Mouse (Mus musculus): ENCODE measurements around the gene Gadd45b. TPM values are rescaled to one million over a fixed set of nuclear protein-coding genes. Genes with fewer than 3 reads are reported as not detected.
A peak's percentile ranks its signal among the peaks of the same experiment; 100 is the strongest.

Gene Gadd45b
- total RNA-seq, 2 experiments from 2014 or later: 12.9 to 20.3 TPM

- no peak for ATAC-seq (ENCODE audit: poor library complexity, severe bottlenecking)
Measured at GRCm38 (mm10) chr10:80954415-80954814, 24.5 kb downstream of the Gadd45b start.

GRCm38 (mm10) chr10:80954843-80955242 is 25.0 kb downstream of the Gadd45b start:
- no peak for ATAC-seq (ENCODE audit: poor library complexity, severe bottlenecking)

- ATAC-seq (ENCODE audit: poor library complexity, severe bottlenecking): peak; percentile 94
Measured at GRCm38 (mm10) chr10:80955536-80955935, 25.7 kb downstream of the Gadd45b start.

- ATAC-seq (ENCODE audit: poor library complexity, severe bottlenecking): no peak
Measured at GRCm38 (mm10) chr10:80956385-80956784, 26.5 kb downstream of the Gadd45b start.

- ATAC-seq (ENCODE audit: poor library complexity, severe bottlenecking): no peak
Measured at GRCm38 (mm10) chr10:80956901-80957300, 27.0 kb downstream of the Gadd45b start.

GRCm38 (mm10) chr10:80957791-80958190 is 27.9 kb downstream of the Gadd45b start:
- no peak for ATAC-seq (ENCODE audit: poor library complexity, severe bottlenecking)

GRCm38 (mm10) chr10:80958979-80959637 is 29.2 kb downstream of the Gadd45b start:
- ATAC-seq (ENCODE audit: poor library complexity, severe bottlenecking): no peak

GRCm38 (mm10) chr10:80960551-80961508 is 31.0 kb downstream of the Gadd45b start:
- no peak for ATAC-seq (ENCODE audit: poor library complexity, severe bottlenecking)

GRCm38 (mm10) chr10:80962051-80962472 is 32.2 kb downstream of the Gadd45b start:
- no peak for ATAC-seq (ENCODE audit: poor library complexity, severe bottlenecking)

GRCm38 (mm10) chr10:80962585-80962984 is 32.7 kb downstream of the Gadd45b start:
- no peak for ATAC-seq (ENCODE audit: poor library complexity, severe bottlenecking)

GRCm38 (mm10) chr10:80963031-80963975 is 33.4 kb downstream of the Gadd45b start:
- no peak for ATAC-seq (ENCODE audit: poor library complexity, severe bottlenecking)

- no peak for ATAC-seq (ENCODE audit: poor library complexity, severe bottlenecking)
Measured at GRCm38 (mm10) chr10:80966296-80966695, 36.4 kb downstream of the Gadd45b start.

- peak; percentile 10; the same call in 1 of the 2 replicates for ATAC-seq (ENCODE audit: poor library complexity, severe bottlenecking)
Measured at GRCm38 (mm10) chr10:80967101-80967656, 37.3 kb downstream of the Gadd45b start.

GRCm38 (mm10) chr10:80968106-80968505 is 38.2 kb downstream of the Gadd45b start:
- ATAC-seq (ENCODE audit: poor library complexity, severe bottlenecking): no peak

- 0 out of 2 replicates have a peak, but pooled peaks have one; percentile 27 for ATAC-seq (ENCODE audit: poor library complexity, severe bottlenecking)
Measured at GRCm38 (mm10) chr10:80969298-80969697, 39.4 kb downstream of the Gadd45b start.

GRCm38 (mm10) chr10:80970159-80970558 is 40.3 kb downstream of the Gadd45b start:
- ATAC-seq (ENCODE audit: poor library complexity, severe bottlenecking): no peak

GRCm38 (mm10) chr10:80971533-80971932 is 41.7 kb downstream of the Gadd45b start:
- no peak for ATAC-seq (ENCODE audit: poor library complexity, severe bottlenecking)

- ATAC-seq (ENCODE audit: poor library complexity, severe bottlenecking): no peak
Measured at GRCm38 (mm10) chr10:80972071-80972987, 42.5 kb downstream of the Gadd45b start.

GRCm38 (mm10) chr10:80973722-80974121 is 43.8 kb downstream of the Gadd45b start:
- ATAC-seq (ENCODE audit: poor library complexity, severe bottlenecking): no peak
